Mouse (Mus musculus): Measurements from ENCODE around the gene Capns2.
A peak's percentile ranks its signal among the peaks of the same experiment; 100 is the strongest.
"Not testable (repeated sequence)": the region's sequence is repeated elsewhere in the genome, so short reads cannot be mapped to it uniquely, and the experiment has no call there.

Gene Capns2

DNA sequence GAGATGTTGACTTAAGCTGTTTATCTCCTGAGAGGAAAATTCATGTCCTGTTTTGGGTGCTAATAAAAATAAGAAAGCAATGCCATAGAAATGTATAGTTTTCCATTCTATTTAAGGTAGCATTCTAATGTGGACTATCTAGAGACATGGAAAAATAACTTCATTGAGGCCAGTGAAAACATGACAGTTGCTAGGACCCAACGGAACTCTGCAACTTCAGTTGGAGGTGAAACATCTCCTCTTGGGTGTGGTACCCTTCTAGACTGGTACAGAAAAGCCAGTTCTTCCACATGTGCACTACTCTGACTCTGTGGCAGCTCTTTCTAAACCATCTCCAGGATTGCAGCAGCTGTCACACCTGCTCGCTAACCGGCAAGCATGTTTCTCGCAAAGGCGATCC is at the start of gene Capns2:
Gene Capns2 (plus strand): TSS at position 301 of the 400 bp plus-strand sequence.
- no peak for DNase-seq

DNA sequence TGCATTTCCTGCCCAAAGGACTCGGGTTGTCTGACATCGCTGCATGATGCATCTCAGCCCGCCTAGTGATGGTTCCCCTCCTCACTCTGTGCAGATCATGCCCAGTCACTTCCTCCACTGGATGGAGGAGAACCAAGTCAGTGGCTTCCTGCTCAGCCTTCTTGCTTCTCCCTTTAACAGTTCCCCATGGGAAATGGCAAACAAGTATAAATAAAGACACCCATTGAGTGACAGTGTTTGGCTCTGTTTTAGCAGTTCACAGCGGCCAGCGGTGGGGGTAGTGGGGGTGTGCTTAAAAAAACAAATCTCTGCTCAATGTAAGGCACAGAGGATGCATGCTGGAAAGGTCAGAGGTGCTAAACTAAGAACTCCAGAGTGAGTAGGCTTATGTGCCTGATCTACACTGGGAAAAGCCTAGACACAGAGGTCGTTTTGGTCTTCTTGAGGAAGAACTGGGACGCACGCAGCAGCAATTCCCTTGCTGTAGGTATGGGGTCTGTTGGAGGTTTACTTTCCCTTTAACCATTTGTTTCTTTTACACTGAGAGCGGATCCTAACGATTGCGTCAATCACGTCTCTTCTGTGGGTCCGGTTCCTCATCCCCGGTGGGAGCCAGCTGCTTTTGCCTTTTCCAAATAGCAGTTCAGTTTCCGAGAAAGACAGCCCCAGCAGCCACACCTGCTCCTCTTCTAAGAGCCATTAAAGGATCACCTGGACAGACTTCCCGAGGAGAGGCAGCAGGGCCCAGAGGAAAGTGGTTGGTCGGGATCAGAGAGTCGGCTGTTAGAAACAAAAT is 47.8 kb upstream of the Capns2 start:
- DNase-seq = no peak

DNA sequence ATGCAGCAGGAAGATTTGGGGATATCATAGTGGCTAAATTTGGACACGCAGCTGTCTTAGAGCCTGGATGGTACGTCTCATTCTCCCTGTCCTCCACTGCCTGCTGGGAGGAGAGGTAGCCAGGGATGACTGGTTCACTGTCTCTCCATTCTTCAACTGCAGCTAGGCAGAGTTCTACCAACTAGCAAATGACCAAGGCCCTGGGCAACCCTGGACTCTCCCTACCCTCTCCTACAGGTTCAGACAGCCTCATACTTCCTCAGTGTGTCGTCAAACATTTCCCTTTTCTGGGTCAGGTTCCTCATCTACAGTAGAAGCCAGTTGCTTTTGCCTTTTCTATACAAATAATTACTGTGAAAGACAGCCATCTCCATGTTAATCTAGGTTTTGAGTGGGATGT is 46.5 kb upstream of the Capns2 start:
- no peak for DNase-seq

DNA sequence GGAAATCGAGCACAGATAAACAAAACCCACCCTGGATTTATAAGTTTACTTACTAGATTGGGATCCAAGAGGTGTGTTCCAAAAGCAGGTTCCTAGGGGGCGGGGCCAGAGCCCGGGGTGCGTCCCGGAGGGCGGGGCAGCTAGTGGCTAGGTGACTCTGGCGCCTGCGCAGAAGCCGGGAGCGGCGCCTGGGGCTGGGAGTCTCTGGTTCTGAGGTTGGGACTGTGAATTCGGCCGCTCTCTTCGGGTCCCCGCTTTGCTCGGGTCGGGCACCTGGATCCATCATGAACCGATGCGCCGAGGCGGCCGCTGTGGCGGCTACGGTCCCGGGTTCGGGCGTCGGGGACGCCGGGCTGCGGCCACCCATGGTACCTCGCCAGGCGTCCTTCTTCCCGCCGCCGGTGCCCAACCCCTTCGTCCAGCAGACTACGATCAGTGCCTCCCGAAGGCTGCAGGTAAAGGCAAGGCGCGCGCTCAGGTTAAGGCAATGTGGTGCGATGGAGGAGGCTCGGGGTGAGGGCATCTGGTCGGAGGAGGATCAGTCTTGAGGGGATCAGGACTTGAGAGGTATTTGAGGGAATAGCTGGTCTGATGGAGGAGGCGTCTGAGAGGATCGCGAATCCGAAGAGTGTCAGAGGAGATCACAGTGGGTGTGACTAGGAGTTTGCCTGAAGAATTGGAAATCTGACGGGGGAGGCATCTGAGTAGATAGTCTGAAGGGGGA is 45.9 kb upstream of the Capns2 start, which contains the start of gene Lpcat2:
Gene Lpcat2 (plus strand): TSS at position 169 of the 724 bp plus-strand sequence.
- DNase-seq = peak; percentile 77

DNA sequence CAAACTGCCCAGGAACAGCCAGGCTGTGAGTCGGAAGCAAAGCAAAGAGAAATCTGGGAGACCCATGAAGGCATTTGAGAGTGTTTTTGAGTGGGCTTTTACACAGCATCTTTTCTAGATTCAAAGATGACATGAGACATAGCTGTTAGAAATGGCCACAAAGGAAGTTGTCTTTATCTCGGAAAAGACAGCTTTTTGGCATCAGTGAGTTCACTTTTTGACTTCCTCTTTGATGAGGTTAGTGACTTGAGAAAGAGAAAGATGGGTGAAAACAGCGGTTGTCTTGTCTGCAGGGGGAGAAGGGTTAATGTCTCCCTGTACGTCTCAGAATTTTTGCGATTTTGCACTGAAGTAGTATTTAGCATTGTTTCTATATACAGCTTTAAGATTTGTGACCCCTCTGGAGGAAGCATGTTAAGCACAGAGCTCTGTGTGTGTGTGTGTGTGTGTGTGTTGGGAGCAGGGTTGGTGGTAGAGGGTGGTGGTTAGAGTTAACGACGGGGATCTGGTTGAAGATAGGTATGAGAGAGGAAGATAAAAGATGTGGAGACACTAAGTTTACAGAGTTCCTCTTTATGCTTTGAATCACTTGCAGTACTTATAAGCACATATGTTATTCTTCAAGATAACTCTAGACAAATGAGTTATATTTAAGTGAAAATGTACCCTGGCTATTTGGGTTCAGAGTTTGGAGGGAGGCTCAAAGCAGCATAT is 44.8 kb upstream of the Capns2 start:
- no peak for DNase-seq

DNA sequence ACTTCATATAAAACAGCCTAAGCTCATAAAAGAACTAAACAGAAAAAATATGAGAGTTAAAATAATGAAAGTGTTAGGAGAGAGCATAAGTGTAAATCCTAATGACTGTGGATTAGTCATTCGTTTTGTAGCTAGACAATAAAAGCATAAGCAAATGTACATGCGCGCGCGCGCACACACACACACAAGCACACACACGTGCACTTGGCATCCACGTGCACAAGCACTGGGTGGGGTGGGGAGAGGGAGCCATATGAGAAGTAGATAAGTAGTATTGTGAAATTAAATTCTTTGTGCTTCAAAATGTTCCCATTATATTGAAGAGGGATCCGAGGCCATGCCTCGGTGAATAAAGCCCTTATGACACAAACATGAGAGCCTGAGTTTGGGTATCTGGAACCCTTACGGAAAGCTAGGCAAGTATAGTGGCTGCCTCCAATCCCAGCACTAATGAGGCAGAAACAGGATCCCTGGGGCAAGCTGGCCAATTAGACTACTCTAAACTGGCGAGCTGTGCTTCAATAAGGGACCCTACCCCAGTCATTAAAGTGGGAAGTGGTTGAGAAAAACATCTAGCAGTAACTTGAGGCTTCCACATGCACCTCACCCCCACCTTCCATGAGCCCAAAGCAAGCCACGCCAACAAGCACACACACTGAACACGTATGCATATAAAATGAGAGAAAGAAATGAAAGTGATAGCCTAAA is 42.6 kb upstream of the Capns2 start:
- DNase-seq = no peak

DNA sequence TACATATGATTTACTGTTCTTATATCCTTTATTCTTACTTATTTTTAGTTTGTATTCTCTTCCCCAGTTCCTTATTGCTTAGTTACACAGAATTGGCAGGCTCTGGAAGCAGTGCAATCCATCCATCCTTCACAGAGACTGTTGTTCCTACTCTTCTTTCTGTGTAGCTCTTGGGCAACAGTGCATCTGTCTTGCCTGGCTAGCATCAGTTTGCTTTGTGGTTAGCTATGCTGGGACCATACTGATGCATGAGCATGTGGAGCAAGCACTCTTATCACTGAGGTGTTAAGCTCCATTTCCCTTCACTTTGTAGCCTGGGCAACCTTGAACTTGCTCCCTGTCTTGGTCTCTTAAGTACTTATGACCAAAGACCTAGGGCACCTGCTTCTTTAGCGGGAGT is 39.2 kb upstream of the Capns2 start:
- DNase-seq = no peak

DNA sequence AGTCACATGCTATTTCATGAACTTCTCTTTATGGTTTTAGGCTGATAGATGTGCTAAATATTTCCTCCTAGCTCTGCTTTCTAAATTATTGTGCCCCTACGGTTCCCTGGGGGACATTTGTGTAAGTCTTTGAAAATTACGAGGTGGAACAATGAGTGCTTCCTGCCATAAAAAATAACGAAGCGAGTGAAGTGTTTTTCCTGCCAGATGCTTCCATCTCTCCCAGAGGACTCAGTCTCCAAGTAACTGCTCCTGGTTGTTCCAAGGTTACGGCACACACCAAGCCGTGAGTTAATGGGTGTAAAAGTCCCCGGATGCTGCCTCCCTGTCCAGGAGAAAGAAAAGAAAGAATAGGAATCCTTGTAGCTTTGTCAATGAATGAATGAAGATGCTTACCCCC is 30.9 kb upstream of the Capns2 start:
- no peak for DNase-seq

DNA sequence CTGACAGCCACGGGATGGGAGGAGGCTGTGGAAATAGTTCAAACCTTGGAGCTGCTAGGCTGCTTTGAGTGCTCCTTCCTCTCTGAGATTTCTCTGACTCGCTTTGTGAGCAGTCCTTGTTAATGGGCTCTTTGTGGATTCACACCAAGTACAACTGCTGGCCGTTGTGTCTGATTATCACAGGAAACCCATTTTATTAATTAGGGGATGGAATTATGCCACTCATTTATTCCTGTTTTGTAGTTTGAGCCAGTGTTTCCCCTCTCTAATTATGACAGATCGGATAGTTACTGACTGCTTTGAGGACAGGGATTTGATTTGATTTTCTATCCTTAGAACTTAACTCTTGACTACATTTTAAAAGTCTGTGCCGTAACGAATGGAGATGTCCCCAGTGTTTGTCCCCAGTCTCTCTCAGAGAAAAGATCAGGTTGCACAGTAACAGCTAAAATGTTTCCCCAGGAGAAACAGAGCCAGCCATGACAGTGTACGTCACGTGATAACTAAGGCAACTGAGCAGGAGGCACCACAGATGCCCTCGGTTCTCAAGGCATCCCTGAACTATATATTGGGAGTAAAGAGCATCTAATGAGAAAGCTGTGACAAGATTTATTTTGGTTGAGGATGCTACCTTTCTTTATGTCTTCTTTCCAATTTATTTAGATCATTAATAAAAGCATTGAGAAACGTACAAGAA is 29.0 kb upstream of the Capns2 start:
- DNase-seq = no peak

DNA sequence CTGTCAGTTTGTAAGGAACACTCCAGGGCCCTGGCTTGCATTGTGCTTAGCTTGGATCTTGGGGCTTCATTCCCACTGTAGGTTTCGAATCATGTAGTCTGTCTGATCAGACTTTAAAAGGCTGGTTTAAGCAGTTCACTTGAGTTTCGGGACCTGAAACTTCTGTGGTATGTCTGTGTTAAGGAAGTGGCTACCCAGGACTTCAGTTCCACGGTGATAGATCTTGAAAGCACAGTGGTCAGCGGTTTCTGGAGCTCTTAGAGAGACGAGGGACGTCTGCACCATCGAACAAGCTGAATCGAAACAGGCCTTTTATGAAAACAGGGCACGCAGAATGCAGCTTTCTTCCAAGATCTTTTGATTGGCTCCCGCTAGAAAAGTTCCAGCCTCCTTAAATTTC is 25.4 kb upstream of the Capns2 start:
- no peak for DNase-seq

DNA sequence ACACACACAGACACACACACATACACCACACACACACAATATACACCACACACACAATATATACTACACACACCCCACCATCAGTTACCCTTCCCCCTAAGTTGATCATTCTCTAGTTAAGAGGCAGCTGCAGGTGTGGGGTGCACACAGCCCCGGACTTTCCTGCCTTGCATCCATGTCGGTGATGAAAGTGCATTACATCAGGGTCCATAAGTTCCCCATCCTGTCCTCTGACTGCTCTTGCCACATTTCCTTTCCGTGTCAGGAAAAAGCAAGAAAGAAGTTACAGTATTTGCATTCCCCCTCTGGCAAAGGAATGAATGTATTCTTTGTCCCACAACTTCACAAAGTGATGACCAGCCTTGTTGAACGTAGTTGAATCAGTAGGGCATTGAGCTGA is 20.0 kb upstream of the Capns2 start:
- no peak for DNase-seq

DNA sequence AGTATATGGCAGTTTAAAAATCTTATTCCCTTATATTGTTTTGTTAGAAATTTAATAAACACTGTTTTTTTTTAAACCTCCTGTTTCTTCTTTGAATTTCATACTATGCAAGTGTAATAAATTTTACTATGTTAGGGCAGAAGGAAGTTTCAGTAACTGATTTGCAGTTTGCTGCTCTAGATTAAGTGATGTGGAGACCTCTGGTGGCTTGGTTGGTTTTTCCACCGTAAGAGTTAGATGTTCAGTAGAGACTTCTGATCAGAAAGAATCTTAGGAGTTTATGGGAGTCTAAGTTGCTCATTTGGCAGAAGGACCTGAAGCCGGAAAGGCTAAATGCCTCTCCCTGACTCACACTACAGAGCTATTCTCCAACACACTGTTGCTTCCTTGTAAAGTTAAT is 17.4 kb upstream of the Capns2 start:
- DNase-seq = no peak

DNA sequence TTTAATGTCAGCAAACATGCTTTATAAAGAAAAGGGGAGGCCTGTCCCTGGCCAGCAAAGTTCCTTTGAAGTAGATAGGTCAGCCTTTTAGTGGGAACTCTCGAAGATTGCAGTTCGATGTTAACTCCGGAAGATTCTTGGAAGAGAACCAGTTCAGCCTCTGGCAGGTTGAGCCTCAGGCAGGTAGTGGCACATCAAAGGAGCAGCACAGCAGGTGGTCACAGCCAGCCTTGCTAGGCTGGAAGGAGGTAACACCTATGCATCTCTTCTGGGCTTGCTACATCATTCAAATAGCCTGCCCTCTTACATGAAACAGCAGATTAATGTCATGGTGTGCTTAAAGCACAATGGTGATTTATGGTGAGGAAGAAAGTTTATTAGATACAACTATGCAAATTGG is 9.0 kb upstream of the Capns2 start:
- DNase-seq = not testable (repeated sequence)

DNA sequence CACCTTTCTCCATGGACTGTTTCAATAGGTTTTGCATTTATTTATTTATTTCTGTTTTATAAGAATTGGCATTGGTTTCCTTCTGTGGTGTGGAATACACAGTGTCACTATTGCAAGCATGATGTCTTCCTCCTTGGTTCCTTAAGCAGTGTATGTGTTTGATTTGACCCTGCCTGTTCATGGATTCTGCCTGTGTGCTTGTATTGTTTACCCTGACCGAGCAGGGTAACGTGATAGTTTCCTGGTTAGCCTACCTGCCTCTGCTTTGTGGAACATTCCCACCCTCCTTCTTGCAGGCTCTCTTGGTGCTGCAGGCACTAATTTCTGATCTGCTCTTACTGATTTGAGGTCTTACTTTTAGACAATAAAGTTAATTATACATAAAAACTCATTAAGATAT is 7.3 kb upstream of the Capns2 start:
- DNase-seq = no peak

DNA sequence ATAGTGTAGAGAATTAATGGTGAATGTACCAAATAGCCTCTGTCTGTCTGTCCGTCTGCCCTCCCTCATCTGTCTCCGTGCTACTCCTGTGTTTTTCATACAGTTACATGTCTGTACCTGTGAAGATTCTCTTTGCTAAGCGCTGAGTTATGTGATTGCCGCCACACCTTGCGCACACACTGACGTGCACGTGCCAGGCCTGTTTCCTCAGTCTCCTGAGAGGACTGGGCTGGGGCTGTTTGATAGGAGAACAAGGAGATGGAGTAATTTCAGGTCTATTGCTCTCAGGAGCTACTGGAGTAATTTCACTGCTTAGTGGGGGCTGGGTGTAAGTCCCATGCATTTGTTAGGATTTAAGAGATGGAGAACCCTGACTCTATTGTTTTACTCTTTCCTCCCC is 6.2 kb upstream of the Capns2 start:
- DNase-seq = no peak

DNA sequence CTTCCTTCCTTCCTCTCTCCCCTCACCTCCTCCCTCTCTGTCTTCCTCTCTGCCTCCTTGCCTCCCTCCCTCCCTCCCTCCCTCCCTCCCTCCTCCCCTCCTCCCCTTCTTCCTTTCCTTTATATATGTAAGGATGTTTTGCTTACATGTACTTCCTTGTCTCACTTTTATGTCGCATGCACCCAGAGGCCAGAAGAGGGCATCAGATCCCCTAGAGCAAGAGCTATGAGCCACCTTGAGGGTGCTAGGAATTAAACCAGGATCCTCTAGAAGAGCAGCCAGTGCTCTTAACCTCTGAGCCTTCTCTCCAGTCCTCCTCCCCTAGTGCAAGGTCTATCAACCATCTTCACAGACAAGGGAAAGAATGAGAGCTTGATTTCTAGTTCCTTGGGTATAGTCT is 5.2 kb upstream of the Capns2 start:
- DNase-seq = no peak

DNA sequence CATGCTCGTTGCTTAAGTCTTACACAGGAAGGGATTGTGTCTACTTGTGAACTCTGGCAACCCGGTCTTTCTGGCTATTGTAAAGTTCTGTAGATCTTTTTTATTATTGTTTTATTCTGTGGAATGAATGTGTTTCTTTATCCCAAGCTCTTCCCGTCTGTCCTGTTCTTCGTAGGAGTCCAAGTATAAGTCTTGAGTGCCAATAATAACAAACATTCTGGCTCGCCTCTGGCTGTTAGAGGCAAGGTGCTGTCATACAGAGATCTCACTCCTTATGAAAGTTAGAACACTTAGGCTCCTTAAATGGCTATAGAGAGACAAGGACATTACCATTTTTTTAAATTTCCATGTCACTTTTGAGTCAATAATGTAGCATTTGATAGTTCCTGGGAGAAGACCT is 4.6 kb upstream of the Capns2 start:
- DNase-seq = no peak

DNA sequence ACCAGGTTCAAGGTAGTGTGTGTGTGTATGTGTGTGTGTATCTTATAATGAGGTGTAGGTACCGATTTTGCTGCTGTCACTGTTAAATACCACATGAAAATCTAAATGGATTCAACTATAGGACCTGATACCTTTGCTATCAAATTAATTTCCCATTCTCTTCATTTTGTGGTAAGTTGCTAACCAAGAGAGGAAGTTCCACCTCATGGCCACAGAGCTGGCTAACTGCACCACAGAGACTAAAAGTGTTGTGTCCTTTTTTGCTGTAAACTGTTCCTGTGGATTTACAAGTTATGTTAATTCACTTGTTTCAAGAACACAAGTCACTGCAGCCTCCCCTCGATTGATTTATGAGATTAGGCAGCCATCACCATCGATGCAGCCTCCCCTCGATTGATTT is 3.4 kb upstream of the Capns2 start:
- no peak for DNase-seq

DNA sequence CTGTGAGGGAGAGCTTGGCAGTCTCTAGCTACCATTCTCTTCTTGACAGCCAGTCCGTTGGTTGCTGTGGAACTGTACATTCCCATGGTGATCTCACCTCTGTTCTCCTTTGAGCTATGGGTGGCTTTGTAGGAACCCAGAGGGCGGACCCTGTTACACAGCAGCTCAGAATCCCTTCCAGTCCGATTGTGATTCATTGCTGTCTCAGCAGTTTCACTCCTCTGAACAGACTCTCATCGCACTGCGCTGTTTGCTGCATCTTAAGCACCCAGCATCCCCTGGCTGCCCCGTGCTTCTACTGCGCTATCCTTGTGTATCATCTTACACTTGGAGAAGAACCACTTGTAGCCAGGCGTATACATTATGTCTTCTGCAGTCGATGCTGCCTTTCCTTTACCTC is 1.6 kb upstream of the Capns2 start:
- no peak for DNase-seq

DNA sequence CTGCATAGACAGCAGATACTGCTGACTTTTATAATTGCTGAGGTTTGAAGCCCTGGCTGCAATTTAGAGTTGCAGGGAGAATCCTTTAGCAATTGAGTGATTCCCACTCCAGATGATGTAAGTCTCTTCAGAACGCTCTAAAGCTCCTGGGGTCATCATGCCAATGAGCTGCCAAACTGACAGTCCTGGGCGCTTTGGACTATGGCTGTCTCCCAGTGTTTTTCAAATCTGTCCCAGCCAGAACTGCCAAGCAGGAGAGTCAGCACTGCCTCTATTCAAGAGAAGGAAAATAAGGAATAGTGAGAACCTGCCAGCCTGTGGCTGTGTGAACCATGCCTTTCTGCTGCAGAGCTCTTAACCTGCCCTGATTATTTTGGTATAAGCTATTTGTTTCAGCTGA is 1.8 kb downstream of the Capns2 start:
- no peak for DNase-seq

DNA sequence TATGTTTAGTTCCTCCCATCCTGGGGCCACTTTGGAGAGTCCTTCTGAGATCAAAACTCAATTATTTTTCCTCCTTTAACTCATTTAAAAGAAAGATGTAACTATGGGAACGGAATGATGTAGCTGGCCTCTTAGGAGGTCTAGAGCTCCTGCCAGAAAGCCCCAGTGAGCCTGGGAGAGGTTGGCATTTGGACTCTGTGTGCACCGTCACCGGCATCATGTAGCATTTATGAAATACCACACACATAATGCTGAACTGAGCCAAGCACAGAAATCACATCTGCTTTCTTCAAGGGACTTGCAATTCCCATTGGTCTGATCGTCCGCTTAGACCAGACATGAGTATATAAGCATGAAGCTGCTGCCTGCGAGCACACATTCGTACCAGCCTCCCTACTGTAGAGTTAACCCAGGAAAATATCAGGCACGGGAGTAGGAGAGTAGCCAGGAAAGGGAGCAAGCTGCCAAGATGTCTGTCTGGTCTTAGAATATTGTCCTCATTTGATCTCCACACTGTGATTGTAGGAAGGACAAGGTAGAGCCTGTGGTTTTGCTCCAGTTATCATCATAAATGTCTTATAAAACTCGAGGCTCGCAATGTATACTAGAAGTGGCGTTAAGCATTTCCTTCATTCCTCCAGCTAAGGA is 2.4 kb downstream of the Capns2 start:
- DNase-seq = no peak

DNA sequence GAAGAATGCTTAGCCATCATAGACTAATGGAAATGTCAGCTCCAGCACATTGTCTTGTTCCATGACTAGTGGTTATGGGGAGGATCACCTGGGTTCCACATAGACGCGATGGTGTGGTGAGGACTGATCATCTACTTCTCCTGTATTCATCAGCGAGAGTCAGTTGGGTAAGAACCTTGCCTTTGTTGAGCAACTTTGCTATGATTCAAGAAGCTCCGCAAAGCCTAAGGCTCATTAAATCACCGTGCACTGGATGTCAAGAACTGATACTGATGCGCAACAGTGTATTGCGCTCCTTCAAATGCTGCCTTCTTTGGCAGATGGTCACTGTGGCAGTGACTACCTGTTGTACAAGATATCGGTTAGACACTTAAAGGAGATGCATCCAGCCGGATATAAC is 5.3 kb downstream of the Capns2 start:
- DNase-seq = no peak
